Mouse (Mus musculus) heart, adult 11 months (tissue): ENCODE measurements at regions not wholly inside any gene's neighbourhood (a gene's known extent, or its start where the extent isn't known, plus 50 kb on each side); places are given as distances from the start of the nearest gene placed in this dataset.

Experiments used
- DNase-seq: peaks from one replicate; pipeline ENCODE4 v3.0.0; 2022

DNA sequence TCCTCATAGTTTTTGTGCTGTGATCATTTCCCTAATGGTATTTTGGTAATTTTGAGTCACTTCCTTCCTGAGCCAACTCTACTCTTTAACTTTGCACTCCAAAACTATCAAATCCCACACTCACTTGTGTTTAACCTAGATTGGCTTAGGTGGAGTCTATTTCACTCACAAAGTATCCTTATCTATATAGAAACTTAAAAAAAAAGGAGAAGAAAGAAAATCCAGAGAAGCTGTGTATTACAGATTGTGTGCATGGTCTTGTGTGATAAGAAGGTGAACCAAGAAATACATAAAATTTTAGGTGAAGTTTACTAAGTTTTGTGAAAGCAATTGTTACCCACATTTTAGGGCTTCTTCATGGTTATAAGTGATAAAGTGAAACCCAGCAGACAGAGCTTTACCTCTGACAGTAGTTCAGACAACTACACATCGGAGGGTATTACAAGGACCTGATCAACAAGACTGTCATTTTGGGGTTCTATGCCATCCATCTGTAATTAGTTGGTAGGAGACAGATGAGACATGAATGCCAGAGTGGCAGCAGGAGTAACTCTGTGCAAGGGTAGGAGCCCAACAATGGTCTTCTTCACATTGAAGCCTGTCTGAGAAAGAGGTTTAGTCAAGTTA is 350.0 kb downstream of the Ccser2 start:
- DNase-seq: no peak

DNA sequence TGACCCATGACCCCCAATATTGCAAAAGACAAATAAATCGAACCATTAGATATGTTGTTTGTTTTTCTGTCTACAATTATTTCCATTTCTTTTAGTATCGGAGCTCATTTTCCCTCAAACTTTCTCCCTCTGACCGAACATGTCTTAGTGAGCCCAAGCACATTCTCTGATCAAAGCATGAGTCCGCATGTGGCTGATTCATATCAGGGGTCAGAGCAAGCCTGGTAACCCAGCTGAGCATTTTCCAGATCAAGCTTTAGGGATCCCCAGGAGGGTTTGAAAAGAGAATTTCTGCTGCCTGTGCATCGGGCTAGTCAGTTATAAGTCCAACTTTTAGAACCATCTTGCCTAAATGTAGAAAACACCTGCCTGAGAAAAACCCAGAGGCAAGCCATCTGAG is 350.6 kb downstream of the Ccser2 start:
- no peak for DNase-seq

DNA sequence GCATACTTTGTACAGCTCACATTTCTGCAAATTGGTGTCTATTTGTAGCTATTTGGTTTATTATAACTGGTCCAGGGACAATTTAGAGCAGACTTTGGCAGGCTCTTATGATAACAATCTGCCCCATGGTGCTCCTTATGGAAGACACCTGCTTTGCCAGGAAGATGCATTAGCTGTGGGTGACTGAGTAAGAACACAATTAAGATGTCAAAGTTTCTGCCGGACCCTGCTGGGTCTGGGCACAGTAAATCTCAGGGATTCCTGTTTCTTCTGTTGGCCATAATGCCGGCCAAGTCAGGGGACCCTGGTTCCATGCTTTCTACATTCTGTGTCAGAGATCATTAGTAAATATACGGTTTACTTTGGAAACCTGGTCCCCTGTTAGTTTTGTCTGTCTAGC is 353.7 kb downstream of the Ccser2 start:
- DNase-seq: no peak

DNA sequence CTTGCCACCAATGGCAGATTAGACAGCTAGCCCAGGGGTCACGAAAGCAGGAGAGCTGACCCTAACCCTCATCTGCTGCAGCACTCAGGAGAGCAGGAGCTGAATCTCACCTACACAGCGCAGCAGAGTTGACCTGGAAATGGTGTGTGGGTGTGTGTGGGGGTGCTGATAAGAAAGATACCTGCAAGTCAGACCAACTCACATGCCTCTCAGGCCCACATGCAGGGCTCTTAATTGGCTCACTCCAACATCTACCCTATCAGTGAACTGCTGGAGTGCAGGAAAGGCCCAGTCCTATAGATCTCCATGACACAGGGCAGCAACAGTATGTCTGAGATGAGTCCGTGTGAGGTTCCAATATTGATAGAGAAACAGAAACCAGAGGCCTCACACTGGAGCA is 355.7 kb downstream of the Ccser2 start:
- DNase-seq: no peak

DNA sequence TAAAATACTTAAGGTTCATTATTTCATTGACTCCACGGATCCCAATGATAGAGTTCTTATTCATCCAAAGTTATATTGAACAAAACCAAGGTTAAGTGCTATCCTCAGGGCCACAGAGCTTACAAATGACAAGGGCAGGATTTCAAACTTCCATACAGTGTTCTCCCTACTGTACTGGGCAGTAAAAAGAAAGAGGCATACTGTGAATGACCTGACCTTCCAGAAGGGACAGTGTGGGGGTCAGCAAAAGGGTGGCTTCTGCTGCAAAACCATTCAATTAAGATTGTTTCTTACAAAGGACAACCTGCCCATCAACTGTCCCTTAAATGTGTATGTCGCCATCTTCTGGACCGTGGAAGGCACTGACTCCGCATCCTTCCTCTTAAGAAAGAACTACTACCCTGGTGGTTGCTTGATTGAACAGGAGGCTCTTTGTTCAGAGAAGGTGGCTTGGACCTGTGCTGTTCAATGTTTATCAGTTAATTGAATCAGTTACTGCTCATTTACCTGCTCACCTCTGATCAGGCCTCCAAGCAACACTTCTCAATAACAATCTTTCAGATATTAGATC is 384.4 kb downstream of the Ccser2 start:
- DNase-seq: no peak

DNA sequence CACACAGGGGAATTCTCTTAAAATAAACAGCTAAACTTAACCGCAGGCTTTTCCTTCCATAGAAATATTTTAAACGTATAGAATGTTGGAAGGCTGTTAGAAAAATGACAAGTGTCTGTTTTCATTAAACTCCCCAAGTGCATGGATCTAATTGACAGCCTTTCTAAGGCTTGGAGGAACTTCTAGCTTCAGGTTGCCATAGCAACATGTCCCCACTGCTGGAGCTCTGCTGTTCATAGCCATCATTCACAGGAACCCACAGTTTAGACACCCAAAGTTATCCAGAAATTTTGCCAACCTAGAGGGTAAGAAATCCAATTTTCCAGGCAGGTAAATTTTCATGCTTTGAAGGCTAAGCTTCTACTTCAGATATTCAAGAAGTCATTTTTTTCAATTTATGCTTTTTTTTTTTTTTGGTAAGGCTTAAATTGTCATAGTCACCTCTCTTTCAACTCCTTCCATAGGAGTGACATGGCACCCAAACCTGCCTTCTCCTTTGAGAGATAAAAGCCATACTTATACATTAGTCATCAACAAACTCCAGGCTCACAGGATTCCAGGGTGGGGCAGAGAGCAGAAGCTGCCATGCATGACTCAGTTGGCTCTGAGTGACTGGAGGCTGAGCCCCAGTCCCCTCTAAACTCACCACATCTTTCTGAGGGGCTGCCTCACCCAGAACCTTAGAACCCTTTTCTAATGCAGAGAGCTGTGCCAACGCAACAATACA is 385.1 kb downstream of the Ccser2 start:
- DNase-seq: no peak

DNA sequence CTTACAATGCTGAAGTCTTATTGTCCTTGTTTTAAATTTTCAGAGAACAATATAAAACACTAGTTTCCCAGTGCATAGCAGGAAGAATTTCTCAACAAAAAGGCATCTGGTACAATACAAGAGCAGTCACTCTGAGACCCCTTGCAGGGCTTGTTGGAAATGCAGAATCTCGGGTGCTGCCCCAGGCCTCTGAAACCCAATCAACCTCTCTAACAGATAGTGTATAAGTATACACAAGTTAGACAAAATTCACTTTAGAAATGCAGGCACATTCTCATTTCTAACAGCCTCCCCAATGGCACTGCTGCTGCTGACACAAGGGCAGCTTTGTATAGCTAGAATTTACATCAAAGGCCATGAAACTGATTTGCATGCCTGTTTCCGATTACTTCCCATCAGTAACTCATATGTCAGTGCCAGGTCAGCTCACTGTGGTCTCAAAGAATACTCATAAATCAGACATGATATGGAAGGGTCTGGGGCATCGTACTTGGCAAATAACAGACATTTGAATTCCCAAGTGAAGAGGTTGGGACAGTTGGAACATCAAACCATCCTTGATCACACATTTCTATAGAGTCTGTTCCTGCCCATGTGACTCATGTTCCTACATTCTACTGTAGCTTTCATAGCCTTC is 405.2 kb downstream of the Ccser2 start:
- DNase-seq: no peak

DNA sequence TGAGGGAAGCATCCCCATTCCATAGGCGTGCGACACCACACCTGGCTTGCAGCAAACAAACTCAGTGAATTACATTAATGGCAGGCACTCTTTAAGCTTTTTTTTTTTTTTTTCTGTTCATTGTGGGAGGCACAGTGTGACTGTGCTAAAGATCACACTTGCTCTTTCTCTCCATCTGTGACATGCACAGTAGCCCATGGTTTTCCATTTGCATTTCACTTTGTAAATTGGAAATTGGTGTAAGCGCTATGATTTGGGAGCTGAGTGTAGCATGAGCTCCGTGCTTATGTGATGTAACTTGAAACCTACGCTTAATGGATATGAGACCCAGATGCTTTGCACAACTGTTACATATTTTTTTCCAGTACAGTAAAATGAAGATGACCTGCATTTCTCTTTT is 431.2 kb downstream of the Ccser2 start:
- no peak for DNase-seq

DNA sequence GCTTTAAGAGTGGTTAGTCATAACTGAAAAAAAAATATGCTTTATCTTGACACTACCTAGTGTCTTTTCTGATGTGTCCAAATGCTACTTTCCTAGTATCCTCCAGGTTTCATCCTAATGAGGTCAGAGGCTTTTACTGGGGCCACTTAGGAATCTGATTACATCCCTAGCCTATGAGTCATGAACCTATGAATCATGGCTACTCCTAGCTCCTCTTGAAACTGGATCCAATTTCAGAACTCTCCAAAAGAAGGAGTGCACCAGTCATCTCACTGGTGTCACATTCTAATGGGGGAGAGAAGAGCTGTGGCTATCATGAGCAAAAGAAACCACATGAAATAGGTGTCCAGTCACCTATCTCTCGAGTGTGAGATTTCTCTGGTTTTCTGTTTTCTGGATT is 432.6 kb downstream of the 4930474N05Rik start:
- no peak for DNase-seq

DNA sequence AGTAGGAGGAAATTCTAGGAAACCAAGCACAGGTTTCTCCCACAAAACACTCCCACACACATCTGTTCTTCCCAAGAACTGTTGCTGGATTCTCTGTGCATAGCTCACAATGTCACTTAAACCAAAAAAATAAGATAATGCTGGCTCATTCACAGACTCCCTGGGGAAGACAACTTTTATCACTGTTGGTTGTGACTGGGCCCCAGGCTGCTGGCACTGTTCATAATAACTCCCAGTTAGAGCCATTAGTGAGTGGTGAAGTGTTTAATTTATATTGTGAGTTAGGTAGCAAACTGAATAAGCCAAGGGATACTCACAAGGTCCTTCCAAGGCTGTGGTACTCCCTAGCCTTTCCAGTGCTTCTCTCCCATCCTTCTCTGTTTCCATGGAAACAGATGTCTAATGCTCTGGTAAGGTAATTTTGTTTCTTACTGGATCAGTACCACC is 430.9 kb downstream of the 4930474N05Rik start:
- no peak for DNase-seq

DNA sequence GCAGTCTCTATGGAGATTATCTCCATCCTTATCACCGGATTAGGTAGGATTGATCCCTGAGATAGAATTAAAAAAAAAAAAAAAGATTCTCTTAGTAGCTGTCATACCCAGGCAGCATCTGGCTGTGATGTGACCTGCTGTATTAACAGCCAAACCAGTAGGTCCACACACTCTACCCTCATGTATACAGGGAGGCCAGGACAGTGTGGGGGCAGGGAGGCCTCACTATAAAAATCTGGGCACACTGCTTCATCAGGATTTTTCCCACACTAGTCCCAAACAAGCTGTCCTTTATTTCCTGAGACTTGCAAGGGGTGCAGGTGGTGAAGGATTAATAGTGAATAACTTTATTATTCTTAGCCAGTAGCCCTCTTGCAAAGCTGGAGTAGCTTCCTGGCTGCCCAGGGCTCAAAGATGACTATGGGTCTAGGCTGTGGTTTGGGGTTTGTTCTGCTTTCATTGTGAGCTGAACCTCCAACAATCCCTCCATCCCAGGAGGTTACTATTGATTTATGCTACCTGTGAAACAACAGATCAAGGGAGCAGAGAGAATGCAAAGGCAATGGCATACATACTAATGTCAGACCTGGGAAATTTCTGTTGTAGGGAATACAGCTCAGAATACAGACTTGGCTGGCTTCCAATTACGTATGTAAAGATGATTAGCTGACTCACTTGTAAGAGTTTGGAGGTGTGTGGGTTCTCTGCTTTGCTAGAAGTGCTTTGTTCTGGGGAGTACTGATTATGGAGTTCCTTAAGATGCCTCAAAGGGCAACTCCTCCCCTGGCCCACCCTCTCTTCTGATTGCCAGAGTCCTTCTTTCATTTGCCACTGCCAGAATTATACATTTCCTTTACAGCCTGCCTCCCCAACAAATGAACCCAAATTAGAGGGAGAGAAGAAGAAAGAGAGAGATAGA is 407.6 kb downstream of the 4930474N05Rik start:
- no peak for DNase-seq

DNA sequence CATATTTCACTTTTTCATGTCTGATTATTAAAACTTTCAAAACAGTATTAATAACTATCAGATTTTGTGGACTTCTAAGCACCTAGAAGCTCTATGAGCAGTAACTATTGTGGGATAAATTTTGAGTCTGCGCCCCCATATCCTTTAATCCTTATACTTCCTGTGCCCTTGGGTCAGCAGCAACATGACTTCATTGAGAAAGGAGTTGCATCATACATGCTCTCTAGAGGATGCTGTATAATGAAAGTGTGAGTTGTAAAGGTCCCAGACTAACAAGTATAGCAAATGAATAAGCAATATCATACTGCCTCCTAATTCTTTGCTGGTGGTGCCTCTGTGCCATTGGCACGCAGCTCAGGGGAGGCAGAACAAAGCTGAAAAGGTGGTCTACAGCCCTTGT is 404.6 kb downstream of the 4930474N05Rik start:
- DNase-seq: no peak

DNA sequence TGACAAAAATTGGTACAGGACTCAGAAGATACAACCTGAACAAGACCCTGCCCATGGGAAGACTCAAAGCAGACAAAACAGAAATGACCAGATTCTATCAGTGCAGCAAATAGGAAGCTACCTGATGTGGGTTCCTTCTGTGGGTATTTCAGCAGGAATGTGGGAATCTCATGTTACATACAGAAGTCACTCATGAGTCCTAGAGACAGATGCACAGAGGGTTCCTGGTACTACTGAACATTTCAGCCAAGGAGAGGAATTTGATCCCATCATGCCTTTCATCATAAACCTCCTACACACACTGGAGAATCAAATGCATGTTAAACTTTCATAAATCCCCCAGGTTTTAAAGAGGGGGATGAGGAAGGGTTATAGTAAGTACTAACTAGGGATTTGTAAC is 390.8 kb downstream of the 4930474N05Rik start:
- no peak for DNase-seq

DNA sequence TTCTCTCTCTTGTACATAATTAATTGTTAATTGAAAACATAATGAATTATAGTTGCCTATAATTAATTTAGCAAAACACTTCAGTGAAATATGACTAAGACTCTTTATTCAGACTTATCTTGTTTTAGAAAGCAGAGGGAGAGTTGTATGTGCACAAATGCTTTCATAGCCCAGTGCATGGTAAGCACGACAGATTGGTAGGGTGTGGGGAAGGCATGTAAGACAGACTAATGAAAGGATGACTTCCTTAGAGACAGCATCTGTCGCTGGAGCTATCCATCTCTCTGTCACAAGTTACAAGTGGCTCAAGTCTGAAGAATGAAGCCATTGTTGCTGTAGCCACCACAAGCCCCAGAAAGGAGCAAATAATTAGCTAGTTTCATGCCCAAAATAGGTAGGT is 376.9 kb downstream of the 4930474N05Rik start:
- DNase-seq: no peak

DNA sequence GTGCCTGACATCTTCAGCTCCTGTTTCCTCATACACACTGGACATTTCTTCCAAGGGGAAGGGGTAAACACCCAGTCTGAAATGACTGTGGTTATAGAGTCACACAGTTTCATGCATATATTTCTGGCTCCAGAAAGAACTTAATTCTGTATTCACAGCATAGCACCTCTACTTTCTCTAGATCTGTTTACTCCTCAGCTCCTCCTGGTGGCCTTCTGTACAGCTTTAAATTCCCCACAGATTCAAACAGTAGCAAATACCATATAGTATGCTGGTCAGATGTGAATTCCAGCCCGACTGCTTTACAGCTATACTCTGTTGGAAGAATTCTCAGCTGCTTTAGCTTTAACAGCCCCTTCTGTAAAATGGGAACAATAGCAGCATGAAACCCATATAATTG is 375.6 kb downstream of the 4930474N05Rik start:
- no peak for DNase-seq

DNA sequence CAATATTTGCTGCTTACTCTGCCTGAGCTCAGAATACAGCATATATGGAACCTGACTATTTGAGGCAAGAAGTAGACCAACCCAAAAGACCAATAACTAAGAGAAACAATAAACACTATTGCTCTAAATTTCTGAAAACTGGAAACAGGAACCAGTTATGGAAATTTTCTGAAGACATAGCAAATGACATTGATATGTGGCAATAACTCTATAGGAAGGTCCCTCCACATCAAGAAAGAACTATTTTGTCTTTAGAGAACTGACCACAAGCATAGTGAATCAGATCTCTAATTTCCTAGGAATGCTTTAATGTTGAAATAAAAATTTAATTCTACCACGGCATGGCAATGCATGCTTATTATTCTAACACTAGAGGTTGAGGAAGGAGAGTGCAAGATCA is 358.3 kb downstream of the 4930474N05Rik start:
- no peak for DNase-seq

DNA sequence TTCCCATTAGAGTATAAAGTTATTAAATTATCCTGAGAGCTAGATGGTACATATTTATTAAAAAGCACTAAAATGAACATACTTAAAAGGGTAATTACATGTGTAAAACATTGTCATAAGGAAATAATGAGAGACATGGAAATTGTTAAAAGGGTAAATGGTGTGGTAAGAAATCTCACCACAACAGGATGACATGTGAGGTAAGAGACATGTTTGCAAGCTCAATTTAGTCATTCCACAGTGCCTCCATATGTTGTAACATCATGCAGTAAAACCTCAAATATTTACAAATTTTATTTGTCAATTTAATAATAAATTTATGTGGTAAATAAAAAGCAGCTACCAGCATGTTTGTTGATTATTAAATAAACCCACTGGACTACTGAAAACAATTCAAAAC is 355.4 kb downstream of the 4930474N05Rik start:
- DNase-seq: no peak

DNA sequence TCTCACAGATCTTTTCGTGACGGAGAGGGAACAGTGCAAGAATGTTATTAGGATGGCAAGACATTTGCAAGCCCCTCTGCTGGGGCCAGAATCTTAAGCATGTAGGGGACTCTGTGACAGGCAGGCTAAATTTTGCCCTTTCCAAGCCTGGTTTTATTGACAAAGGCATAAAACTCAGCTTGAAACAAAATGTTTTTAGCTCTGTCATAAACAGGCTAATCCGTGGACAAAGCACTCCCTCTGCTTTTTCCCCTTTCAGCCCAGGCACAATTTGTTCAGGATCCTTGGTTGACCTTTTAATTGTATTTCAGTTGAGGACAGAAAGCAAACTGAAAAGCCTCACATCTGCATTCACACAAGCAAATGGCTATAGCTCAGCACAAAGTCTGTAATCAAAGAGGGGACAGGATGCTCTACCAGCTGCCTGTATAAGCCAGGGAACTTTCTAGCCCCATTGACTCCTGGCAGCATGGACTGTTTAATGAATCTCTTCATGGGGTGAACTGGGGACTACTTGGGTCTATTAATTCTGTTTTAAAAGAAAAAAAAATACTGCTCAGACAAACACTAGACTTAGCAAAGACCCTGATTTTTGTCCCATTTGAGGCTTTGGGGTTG is 320.0 kb downstream of the 4930474N05Rik start:
- no peak for DNase-seq

DNA sequence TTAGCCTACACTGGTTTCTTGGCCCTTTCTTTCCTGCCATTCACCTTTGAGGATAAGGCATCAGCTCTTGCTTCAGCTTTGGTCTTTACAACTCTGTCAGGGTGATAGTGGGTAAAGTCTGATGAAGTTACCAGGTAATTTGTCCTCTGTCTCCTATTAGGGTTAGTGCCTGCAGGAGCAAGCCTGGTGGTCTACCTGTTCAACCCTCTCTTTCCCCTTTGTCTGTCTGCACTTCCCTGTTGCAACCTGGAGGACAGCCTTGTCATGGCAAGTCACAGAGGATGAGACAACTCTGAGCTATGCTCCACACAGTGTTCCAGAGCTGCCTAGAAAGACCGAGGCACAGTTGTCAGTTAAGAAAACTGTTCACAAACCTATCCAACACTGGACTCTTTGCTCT is 319.5 kb downstream of the 4930474N05Rik start:
- DNase-seq: peak; percentile 73
